Mouse (Mus musculus): ENCODE data around the gene Mmel1. TPM values are rescaled to one million over a fixed set of nuclear protein-coding genes. Genes with fewer than 3 reads are reported as not detected.

The Mmel1 gene
- not detected in 2 replicates for polyA plus RNA-seq (2012; ENCODE audit: insufficient read depth, insufficient read length, missing spikeins)

DNA sequence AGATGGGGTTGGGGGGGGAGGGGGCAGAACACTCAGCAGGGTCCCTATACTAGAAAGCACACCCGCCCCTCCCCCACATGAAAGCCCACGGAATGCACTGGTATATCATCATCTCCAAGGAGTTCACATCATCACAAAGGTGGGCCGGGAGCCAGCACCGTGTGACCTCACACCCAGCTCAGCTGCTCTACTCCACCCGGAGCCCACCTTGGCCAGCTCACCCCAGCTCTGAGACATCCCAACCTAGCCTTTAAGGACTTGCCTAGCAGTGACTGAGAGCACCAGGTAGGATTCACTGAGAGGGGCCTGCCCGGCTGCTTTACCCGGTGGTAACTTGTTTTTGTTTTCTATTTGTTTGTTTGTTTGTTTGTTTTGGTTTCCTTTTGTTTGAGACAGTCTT is at the start of gene Mmel1:
Gene Mmel1 (plus strand): TSS at position 146 of the 400 bp plus-strand sequence.
- Histone ChIP-seq H3K27ac (ENCODE audit: insufficient read depth, low read depth, low read length) (no peak within 1 kb of the TSS), H3K4me1 (ENCODE audit: control insufficient read depth, insufficient read depth, low read length) (peaks cover 3% of the 10 kb centered on the region), H3K4me3 (ENCODE audit: insufficient read depth, low read length) (no peak within 1 kb of the TSS)
- TF ChIP-seq CTCF (IDR thresholded peaks at IDR 0.05; ENCODE audit: low read depth, low read length) (no peak), POLR2A (IDR thresholded peaks at IDR 0.05; ENCODE audit: borderline replicate concordance, low read depth, low read length) (no peak)

- Histone ChIP-seq H3K4me3 (ENCODE audit: insufficient read depth, low read length) (no peak overlapping the region), H3K4me1 (ENCODE audit: control insufficient read depth, insufficient read depth, low read length) (no peaks in the 10 kb centered on the region), H3K27ac (ENCODE audit: insufficient read depth, low read depth, low read length) (no peak overlapping the region)
- TF ChIP-seq POLR2A (IDR thresholded peaks at IDR 0.05; ENCODE audit: borderline replicate concordance, low read depth, low read length), result no peak
- peak; percentile 60 for TF ChIP-seq CTCF (IDR thresholded peaks at IDR 0.05; ENCODE audit: low read depth, low read length)
These were observed 43.7 kb upstream of the Mmel1 start for GRCm38 (mm10) chr4:154825662-154826061.

DNA sequence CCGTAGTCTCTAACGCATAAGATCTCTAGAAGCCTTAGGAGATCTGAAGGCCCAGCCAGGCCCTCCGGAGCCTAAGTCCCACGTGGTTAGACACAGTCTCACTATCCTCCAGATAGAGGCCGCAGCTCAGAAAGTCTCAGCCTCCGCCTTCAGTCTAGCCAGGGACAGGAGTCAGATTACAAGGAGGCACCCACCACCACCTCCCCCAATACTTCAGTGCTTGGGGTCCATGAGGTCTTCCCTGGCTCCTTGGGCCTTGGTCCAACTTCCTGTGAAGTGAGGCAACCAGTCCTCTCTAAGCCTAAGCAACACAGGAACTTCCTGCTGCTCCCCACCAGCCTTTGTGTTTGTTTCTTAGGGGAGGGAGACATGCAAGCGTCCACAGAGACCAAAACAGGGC is 43.2 kb upstream of the Mmel1 start:
- Histone ChIP-seq H3K4me1 (ENCODE audit: control insufficient read depth, insufficient read depth, low read length) (no peaks in the 10 kb centered on the region), H3K4me3 (ENCODE audit: insufficient read depth, low read length) (no peak overlapping the region), H3K27ac (ENCODE audit: insufficient read depth, low read depth, low read length) (no peak overlapping the region)
- TF ChIP-seq POLR2A (IDR thresholded peaks at IDR 0.05; ENCODE audit: borderline replicate concordance, low read depth, low read length) (no peak), CTCF (IDR thresholded peaks at IDR 0.05; ENCODE audit: low read depth, low read length) (no peak)

- Histone ChIP-seq H3K4me3 (ENCODE audit: insufficient read depth, low read length) (no peak overlapping the region), H3K4me1 (ENCODE audit: control insufficient read depth, insufficient read depth, low read length) (no peaks in the 10 kb centered on the region), H3K27ac (ENCODE audit: insufficient read depth, low read depth, low read length) (no peak overlapping the region)
- TF ChIP-seq CTCF (IDR thresholded peaks at IDR 0.05; ENCODE audit: low read depth, low read length) (no peak), POLR2A (IDR thresholded peaks at IDR 0.05; ENCODE audit: borderline replicate concordance, low read depth, low read length) (no peak)
These were observed 42.2 kb upstream of the Mmel1 start for GRCm38 (mm10) chr4:154827181-154827580.

GRCm38 (mm10) chr4:154827861-154828610 is 41.3 kb upstream of the Mmel1 start:
- H3K4me3 ChIP-seq (ENCODE audit: insufficient read depth, low read length), result no peak overlapping the region
- no peak for TF ChIP-seq POLR2A (IDR thresholded peaks at IDR 0.05; ENCODE audit: borderline replicate concordance, low read depth, low read length)
- no peak for TF ChIP-seq CTCF (IDR thresholded peaks at IDR 0.05; ENCODE audit: low read depth, low read length)
- no peaks in the 10 kb centered on the region for H3K4me1 ChIP-seq (ENCODE audit: control insufficient read depth, insufficient read depth, low read length)
- no peak overlapping the region for H3K27ac ChIP-seq (ENCODE audit: insufficient read depth, low read depth, low read length)

GRCm38 (mm10) chr4:154831915-154832573 is 37.3 kb upstream of the Mmel1 start:
- TF ChIP-seq POLR2A (IDR thresholded peaks at IDR 0.05; ENCODE audit: borderline replicate concordance, low read depth, low read length), result no peak
- no peak for TF ChIP-seq CTCF (IDR thresholded peaks at IDR 0.05; ENCODE audit: low read depth, low read length)
- no peak overlapping the region for H3K27ac ChIP-seq (ENCODE audit: insufficient read depth, low read depth, low read length)
- no peak overlapping the region for H3K4me3 ChIP-seq (ENCODE audit: insufficient read depth, low read length)
- no peaks in the 10 kb centered on the region for H3K4me1 ChIP-seq (ENCODE audit: control insufficient read depth, insufficient read depth, low read length)

- TF ChIP-seq CTCF (IDR thresholded peaks at IDR 0.05; ENCODE audit: low read depth, low read length) (no peak), POLR2A (IDR thresholded peaks at IDR 0.05; ENCODE audit: borderline replicate concordance, low read depth, low read length) (no peak)
- H3K4me3 ChIP-seq (ENCODE audit: insufficient read depth, low read length), result no peak overlapping the region
- no peaks in the 10 kb centered on the region for H3K4me1 ChIP-seq (ENCODE audit: control insufficient read depth, insufficient read depth, low read length)
- no peak overlapping the region for H3K27ac ChIP-seq (ENCODE audit: insufficient read depth, low read depth, low read length)
These were observed 33.0 kb upstream of the Mmel1 start for GRCm38 (mm10) chr4:154836183-154836915.

DNA sequence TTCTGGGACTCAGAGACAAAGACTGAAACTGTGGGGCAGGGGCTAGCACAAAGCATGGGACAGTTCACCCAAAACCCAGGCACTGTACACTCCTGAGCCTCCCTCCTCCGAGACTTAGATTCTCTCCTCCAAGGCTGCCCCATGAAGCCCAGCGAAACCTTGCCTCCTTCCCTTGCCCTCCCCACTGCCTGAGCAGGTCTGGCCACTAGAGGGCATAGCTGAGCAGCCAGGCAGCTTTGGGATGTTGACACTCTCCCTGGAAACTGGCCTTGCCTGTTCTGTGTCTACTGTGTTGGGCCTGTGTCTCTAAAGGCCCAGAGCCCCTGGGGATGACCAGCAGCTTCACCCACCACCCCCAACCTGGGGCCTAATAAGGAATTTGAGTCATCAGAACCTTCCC is 32.2 kb upstream of the Mmel1 start, which contains the start of gene Ttc34:
Gene Ttc34 (plus strand): TSS at position 290 of the 400 bp plus-strand sequence.
- no peaks in the 10 kb centered on the region for H3K4me1 ChIP-seq (ENCODE audit: control insufficient read depth, insufficient read depth, low read length)
- H3K27ac ChIP-seq (ENCODE audit: insufficient read depth, low read depth, low read length), result no peak within 1 kb of the TSS
- no peak within 1 kb of the TSS for H3K4me3 ChIP-seq (ENCODE audit: insufficient read depth, low read length)
- peak; percentile 55; the same call in 1 of the 2 replicates for TF ChIP-seq CTCF (IDR thresholded peaks at IDR 0.05; ENCODE audit: low read depth, low read length)
- no peak for TF ChIP-seq POLR2A (IDR thresholded peaks at IDR 0.05; ENCODE audit: borderline replicate concordance, low read depth, low read length)

DNA sequence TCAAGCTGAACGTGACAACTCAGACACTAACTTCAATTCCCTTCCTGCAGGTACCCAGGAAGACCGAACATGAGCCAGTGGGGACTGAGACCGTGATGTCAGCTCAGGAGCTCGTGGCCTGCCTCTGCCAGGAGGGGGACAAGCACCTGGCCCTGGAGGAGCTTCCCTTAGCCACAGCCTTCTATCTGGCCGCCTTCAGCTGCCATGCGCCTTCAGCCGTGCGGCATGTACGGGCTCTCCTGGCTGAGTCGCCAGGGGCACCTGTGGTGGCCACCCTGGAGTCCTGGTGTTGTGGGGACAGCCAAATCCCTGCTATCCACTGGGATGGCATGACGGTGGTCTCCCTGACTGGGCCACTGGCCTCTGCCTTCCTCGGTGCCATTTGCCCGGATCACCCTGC is 30.6 kb upstream of the Mmel1 start:
- Histone ChIP-seq H3K4me1 (ENCODE audit: control insufficient read depth, insufficient read depth, low read length) (no peaks in the 10 kb centered on the region), H3K27ac (ENCODE audit: insufficient read depth, low read depth, low read length) (no peak overlapping the region), H3K4me3 (ENCODE audit: insufficient read depth, low read length) (no peak overlapping the region)
- TF ChIP-seq POLR2A (IDR thresholded peaks at IDR 0.05; ENCODE audit: borderline replicate concordance, low read depth, low read length) (no peak), CTCF (IDR thresholded peaks at IDR 0.05; ENCODE audit: low read depth, low read length) (no peak)

Data from bone marrow macrophage, adult 2 months (primary cell).